Mouse (Mus musculus): ENCODE results near the gene Myo1e. TPM values are rescaled to one million over a fixed set of nuclear protein-coding genes. Genes with fewer than 3 reads are reported as not detected.
A peak's percentile ranks its signal among the peaks of the same experiment; 100 is the strongest.

Gene Myo1e
- polyA plus RNA-seq, 1 experiment from 2014 or later = 6.5 TPM

DNA sequence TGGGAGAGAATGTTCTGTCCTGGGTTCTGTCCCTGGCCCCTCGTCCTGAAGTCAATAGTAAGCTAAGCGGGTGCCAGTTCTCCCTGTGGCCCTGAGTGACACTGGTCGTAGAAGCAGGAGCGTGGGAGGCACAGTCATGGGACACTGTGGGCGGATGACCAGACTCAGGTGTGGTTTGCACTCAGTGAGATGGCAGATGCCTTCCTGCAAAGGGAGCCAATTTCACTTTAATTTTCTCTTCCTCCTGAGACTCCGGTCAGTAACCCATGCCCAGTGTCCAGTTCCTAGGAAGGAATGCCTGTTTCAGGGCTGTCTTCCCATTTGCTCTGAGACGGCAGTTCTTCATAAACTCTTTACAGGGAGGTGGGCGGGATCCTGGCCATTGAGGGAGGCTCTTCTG, 36.1 kb downstream of the Myo1e start:
- WGBS = 80% methylated on average over 8 of the region's 8 CpGs
- H3K4me3 ChIP-seq (replicated peaks; ENCODE audit: low read depth, low read length) = no peak overlapping the region
- no peak overlapping the region for H3K27ac ChIP-seq (replicated peaks; ENCODE audit: low read depth, low read length)
- H3K4me2 ChIP-seq (ENCODE audit: low read length) = no peak overlapping the region
- no peaks in the 10 kb centered on the region for H3K27me3 ChIP-seq (ENCODE audit: control insufficient read depth, insufficient read depth, low read length)
- H3K9ac ChIP-seq (replicated peaks; ENCODE audit: low read length) = no peak overlapping the region
- no peaks in the 10 kb centered on the region for H3K4me1 ChIP-seq (ENCODE audit: control insufficient read depth, insufficient read depth, low read length)
- H3K36me3 ChIP-seq (ENCODE audit: control insufficient read depth, insufficient read depth, low read length) = no peaks in the 10 kb centered on the region
- ATAC-seq (ENCODE audit: low FRiP score, low TSS enrichment) (no peak), DNase-seq (no peak)
- H3K9me3 ChIP-seq (ENCODE audit: control insufficient read depth, low read length) = no peaks in the 10 kb centered on the region

DNA sequence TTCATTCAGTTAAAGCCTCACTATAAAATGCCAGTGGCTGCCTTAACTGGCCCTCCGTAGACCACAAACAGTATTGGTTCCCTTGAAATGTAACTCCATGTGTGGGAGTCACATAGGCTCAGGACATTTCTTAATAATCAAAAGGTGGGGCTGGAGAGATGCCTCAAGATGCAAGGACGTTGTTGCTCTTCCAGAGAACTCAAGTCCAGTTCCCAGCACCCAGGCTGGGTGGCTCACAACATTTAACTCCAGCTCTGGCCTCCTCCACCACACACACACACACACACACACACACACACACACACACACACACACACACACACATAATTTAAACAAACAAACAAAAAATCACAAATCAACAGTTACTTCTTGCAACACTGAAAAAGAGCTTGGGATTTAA, 36.6 kb downstream of the Myo1e start:
- WGBS = 83% methylated on average over 2 of the region's 2 CpGs
- DNase-seq (no peak), ATAC-seq (ENCODE audit: low FRiP score, low TSS enrichment) (no peak)
- H3K4me2 ChIP-seq (ENCODE audit: low read length) = no peak overlapping the region
- H3K27ac ChIP-seq (replicated peaks; ENCODE audit: low read depth, low read length) = no peak overlapping the region
- no peaks in the 10 kb centered on the region for H3K36me3 ChIP-seq (ENCODE audit: control insufficient read depth, insufficient read depth, low read length)
- no peak overlapping the region for H3K4me3 ChIP-seq (replicated peaks; ENCODE audit: low read depth, low read length)
- H3K9me3 ChIP-seq (ENCODE audit: control insufficient read depth, low read length) = no peaks in the 10 kb centered on the region
- no peak overlapping the region for H3K9ac ChIP-seq (replicated peaks; ENCODE audit: low read length)
- no peaks in the 10 kb centered on the region for H3K27me3 ChIP-seq (ENCODE audit: control insufficient read depth, insufficient read depth, low read length)
- H3K4me1 ChIP-seq (ENCODE audit: control insufficient read depth, insufficient read depth, low read length) = no peaks in the 10 kb centered on the region

DNA sequence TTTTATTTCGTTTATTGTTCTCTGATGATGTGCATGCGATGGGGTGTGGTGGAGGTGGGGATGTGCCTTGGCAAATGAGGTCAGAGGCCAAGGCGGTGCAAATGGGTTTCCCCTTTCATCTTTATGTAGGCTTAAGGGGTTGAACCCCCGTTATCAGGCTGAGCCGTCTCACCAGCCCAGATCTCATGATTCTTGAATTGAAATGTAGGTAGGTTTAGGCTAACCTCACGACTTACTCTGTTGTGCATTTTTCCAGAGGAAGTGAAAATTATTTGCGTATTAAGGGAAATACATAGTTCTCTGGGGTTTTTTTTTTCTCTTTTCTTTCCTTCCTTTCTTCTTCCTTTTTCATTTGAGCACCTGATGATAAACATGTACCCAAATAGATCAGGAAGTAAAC, 37.0 kb downstream of the Myo1e start:
- H3K27me3 ChIP-seq (ENCODE audit: control insufficient read depth, insufficient read depth, low read length) = no peaks in the 10 kb centered on the region
- no peaks in the 10 kb centered on the region for H3K9me3 ChIP-seq (ENCODE audit: control insufficient read depth, low read length)
- no peak overlapping the region for H3K4me3 ChIP-seq (replicated peaks; ENCODE audit: low read depth, low read length)
- ATAC-seq (ENCODE audit: low FRiP score, low TSS enrichment) (no peak), DNase-seq (no peak)
- no peak overlapping the region for H3K9ac ChIP-seq (replicated peaks; ENCODE audit: low read length)
- H3K4me2 ChIP-seq (ENCODE audit: low read length) = no peak overlapping the region
- H3K27ac ChIP-seq (replicated peaks; ENCODE audit: low read depth, low read length) = no peak overlapping the region
- H3K4me1 ChIP-seq (ENCODE audit: control insufficient read depth, insufficient read depth, low read length) = no peaks in the 10 kb centered on the region
- 66% methylated on average over 7 of the region's 7 CpGs for WGBS
- H3K36me3 ChIP-seq (ENCODE audit: control insufficient read depth, insufficient read depth, low read length) = no peaks in the 10 kb centered on the region

DNA sequence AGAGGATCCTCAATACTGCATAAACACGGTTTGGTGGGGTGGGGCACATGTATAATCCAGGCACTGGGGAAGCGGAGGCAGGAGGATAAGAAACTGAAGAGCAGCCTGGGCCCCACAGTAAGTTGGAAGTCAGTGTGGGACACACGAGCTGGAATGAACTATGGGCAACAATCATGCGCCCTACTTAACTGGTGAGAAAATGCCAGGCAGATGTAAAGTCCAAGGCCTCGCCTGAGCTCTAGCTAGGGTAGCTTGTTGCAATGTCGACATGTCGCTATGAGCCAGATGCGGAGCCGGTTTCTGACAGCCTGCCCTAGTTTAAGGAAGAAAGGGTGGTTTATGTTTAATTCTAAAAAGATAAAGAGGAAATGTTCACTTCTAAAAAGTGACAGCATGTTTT, 37.9 kb downstream of the Myo1e start:
- H3K27ac ChIP-seq (replicated peaks; ENCODE audit: low read depth, low read length) = no peak overlapping the region
- no peaks in the 10 kb centered on the region for H3K27me3 ChIP-seq (ENCODE audit: control insufficient read depth, insufficient read depth, low read length)
- no peak for ATAC-seq (ENCODE audit: low FRiP score, low TSS enrichment)
- no peaks in the 10 kb centered on the region for H3K36me3 ChIP-seq (ENCODE audit: control insufficient read depth, insufficient read depth, low read length)
- no peak overlapping the region for H3K4me3 ChIP-seq (replicated peaks; ENCODE audit: low read depth, low read length)
- H3K4me1 ChIP-seq (ENCODE audit: control insufficient read depth, insufficient read depth, low read length) = no peaks in the 10 kb centered on the region
- DNase-seq = no peak
- no peaks in the 10 kb centered on the region for H3K9me3 ChIP-seq (ENCODE audit: control insufficient read depth, low read length)
- 97% methylated on average over 9 of the region's 9 CpGs for WGBS
- no peak overlapping the region for H3K9ac ChIP-seq (replicated peaks; ENCODE audit: low read length)
- no peak overlapping the region for H3K4me2 ChIP-seq (ENCODE audit: low read length)

DNA sequence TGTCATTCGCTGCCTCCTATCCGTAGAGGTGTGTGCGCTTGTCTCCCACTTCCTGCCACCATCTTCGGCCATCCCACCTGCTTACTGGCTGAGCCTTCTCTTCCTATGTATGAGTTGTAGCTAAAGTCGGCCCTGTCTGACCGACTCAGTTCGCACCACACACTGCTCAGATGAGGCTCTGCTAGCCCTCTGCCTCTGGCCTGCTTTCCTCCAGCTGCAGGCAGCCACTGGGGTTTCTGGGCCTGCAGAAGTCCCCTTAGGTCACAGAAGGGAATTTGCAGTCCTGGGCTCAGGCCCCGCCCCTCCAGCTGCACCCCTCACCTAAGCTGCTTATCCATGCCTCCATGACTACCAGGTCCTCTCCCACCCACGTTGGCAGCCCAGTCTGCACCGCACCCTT, 39.3 kb downstream of the Myo1e start:
- Histone ChIP-seq H3K9ac (replicated peaks; ENCODE audit: low read length) (no peak overlapping the region), H3K9me3 (ENCODE audit: control insufficient read depth, low read length) (no peaks in the 10 kb centered on the region), H3K4me1 (ENCODE audit: control insufficient read depth, insufficient read depth, low read length) (no peaks in the 10 kb centered on the region), H3K4me2 (ENCODE audit: low read length) (no peak overlapping the region), H3K27ac (replicated peaks; ENCODE audit: low read depth, low read length) (no peak overlapping the region), H3K27me3 (ENCODE audit: control insufficient read depth, insufficient read depth, low read length) (no peaks in the 10 kb centered on the region), H3K36me3 (ENCODE audit: control insufficient read depth, insufficient read depth, low read length) (no peaks in the 10 kb centered on the region), H3K4me3 (replicated peaks; ENCODE audit: low read depth, low read length) (no peak overlapping the region)
- WGBS = 61% methylated on average over 10 of the region's 10 CpGs
- ATAC-seq (ENCODE audit: low FRiP score, low TSS enrichment) = no peak
- no peak for DNase-seq

DNA sequence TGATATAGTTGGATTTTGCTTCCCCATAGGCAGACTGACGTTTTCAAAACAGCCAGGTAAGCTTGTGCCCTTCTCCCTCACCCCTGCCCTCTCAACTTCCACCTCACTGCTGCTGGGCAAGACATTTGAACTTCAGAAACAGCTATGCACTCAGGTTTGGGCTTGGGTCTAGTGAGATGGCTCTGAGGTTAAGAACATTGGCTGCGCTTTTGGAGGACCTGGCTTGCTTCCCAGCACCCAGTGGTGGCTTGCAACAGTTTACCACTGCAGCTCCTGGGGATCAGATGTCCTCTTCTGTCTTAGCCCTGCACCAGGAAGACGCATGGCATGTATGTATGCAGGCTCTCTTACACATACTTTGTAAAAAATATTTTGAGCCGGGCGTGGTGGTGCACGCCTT, 40.9 kb downstream of the Myo1e start:
- no peaks in the 10 kb centered on the region for H3K27me3 ChIP-seq (ENCODE audit: control insufficient read depth, insufficient read depth, low read length)
- DNase-seq = no peak
- no peak for ATAC-seq (ENCODE audit: low FRiP score, low TSS enrichment)
- no peak overlapping the region for H3K27ac ChIP-seq (replicated peaks; ENCODE audit: low read depth, low read length)
- no peaks in the 10 kb centered on the region for H3K4me1 ChIP-seq (ENCODE audit: control insufficient read depth, insufficient read depth, low read length)
- no peak overlapping the region for H3K4me3 ChIP-seq (replicated peaks; ENCODE audit: low read depth, low read length)
- no peak overlapping the region for H3K4me2 ChIP-seq (ENCODE audit: low read length)
- H3K9ac ChIP-seq (replicated peaks; ENCODE audit: low read length) = no peak overlapping the region
- H3K36me3 ChIP-seq (ENCODE audit: control insufficient read depth, insufficient read depth, low read length) = no peaks in the 10 kb centered on the region
- no peaks in the 10 kb centered on the region for H3K9me3 ChIP-seq (ENCODE audit: control insufficient read depth, low read length)
- WGBS = 91% methylated on average over 6 of the region's 6 CpGs

DNA sequence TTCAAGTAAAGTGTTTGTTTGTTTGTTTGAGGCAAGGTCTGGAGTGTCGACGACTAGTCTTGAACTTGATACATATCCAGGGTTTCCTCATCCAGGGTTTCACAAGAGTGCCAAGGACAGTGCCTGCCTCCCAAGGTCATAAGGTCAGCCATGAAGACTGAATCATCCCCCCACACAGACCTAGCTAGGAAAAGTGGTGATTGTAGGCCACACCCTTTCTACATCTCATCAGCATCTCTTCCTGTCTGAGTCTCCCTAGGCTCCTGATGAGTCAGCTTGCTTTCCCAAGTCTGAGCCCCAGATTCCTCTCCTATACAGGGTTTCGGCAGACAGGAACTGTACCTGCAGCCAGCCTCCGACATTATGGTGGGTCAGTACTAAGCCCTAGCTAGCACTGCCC, 41.7 kb downstream of the Myo1e start:
- ATAC-seq (ENCODE audit: low FRiP score, low TSS enrichment) (no peak), DNase-seq (no peak)
- Histone ChIP-seq H3K4me3 (replicated peaks; ENCODE audit: low read depth, low read length) (no peak overlapping the region), H3K27ac (replicated peaks; ENCODE audit: low read depth, low read length) (no peak overlapping the region), H3K9ac (replicated peaks; ENCODE audit: low read length) (no peak overlapping the region), H3K36me3 (ENCODE audit: control insufficient read depth, insufficient read depth, low read length) (no peaks in the 10 kb centered on the region), H3K4me2 (ENCODE audit: low read length) (no peak overlapping the region), H3K9me3 (ENCODE audit: control insufficient read depth, low read length) (no peaks in the 10 kb centered on the region), H3K27me3 (ENCODE audit: control insufficient read depth, insufficient read depth, low read length) (no peaks in the 10 kb centered on the region), H3K4me1 (ENCODE audit: control insufficient read depth, insufficient read depth, low read length) (no peaks in the 10 kb centered on the region)
- 90% methylated on average over 4 of the region's 4 CpGs for WGBS

DNA sequence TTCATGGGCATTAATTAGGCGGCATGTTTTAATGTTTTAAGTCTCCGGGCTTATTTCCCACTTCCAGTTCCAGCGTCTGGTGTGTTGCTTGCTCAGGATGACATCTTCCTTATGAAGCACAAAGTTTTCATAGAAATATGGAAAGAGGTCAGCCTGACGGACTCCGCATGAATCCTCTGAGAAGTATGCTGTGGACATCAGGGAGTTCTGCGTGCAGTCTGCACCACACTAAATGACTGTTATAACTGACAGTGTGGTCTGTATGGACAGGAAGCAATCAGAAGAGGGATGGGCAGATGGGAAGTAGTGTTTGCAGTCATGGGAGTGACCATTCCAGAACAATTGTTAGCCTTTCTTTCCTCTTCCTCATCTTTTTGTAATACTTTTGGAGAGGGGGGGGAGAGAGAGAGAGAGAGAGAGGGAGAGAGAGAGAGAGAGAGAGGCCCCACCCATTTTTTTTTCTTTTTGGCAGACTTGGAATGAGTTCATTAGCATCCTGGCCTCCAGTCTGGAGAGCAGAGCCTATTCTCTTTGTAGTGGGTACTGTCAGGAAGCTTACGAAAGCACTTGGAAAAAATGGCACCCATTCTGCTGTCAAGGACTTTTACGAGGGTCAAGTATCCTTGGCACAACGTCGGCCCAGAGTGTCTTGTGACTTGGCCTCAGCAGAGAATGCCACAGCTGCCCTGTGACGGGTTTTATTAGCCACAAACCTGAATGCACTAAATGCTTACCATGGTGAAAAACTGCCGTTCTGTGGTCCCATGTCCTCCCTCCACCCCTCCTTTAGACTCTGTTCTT, 42.9 kb downstream of the Myo1e start:
- Histone ChIP-seq H3K4me3 (replicated peaks; ENCODE audit: low read depth, low read length) (no peak overlapping the region), H3K4me2 (ENCODE audit: low read length) (no peak overlapping the region), H3K9ac (replicated peaks; ENCODE audit: low read length) (no peak overlapping the region), H3K36me3 (ENCODE audit: control insufficient read depth, insufficient read depth, low read length) (no peaks in the 10 kb centered on the region), H3K27me3 (ENCODE audit: control insufficient read depth, insufficient read depth, low read length) (no peaks in the 10 kb centered on the region), H3K4me1 (ENCODE audit: control insufficient read depth, insufficient read depth, low read length) (no peaks in the 10 kb centered on the region), H3K9me3 (ENCODE audit: control insufficient read depth, low read length) (no peaks in the 10 kb centered on the region), H3K27ac (replicated peaks; ENCODE audit: low read depth, low read length) (no peak overlapping the region)
- DNase-seq (peak; percentile 10), ATAC-seq (ENCODE audit: low FRiP score, low TSS enrichment) (no peak)
- 66% methylated on average over 12 of the region's 12 CpGs for WGBS

DNA sequence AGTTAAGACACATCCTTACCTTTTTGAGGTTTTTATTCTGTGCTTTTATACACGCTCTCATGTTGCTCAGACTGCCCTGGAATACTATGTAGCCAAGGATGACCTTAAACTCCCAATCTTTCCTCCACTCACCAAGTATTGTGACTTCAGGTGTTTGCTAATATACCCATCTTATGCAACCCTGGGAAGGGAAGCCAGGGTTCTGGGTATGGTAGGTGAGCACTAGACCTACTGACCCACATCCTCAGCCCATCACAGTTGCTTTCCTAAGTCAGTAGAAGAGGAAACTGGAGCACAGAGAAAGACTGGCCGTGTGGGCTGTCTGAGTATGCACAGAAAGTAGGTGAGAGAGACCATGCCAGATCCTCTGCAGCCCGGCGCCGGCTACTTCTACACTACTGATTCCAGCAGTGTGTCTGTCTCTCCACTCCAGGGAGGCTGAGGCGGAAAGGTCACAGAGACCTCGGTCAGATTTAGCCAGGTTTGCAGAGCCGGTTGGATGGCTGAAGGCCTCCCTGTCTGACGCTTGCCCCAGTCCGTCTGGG, 44.4 kb downstream of the Myo1e start:
- Histone ChIP-seq H3K36me3 (ENCODE audit: control insufficient read depth, insufficient read depth, low read length) (no peaks in the 10 kb centered on the region), H3K4me1 (ENCODE audit: control insufficient read depth, insufficient read depth, low read length) (no peaks in the 10 kb centered on the region)
- no peak for ATAC-seq (ENCODE audit: low FRiP score, low TSS enrichment)

More for the DNA sequence above, 44.4 kb downstream of the Myo1e start:
- H3K27ac ChIP-seq (replicated peaks; ENCODE audit: low read depth, low read length) = no peak overlapping the region
- no peak overlapping the region for H3K4me3 ChIP-seq (replicated peaks; ENCODE audit: low read depth, low read length)
- no peaks in the 10 kb centered on the region for H3K9me3 ChIP-seq (ENCODE audit: control insufficient read depth, low read length)
- no peak for DNase-seq
- H3K4me2 ChIP-seq (ENCODE audit: low read length) = no peak overlapping the region
- H3K9ac ChIP-seq (replicated peaks; ENCODE audit: low read length) = no peak overlapping the region
- H3K27me3 ChIP-seq (ENCODE audit: control insufficient read depth, insufficient read depth, low read length) = no peaks in the 10 kb centered on the region
- 90% methylated on average over 10 of the region's 10 CpGs for WGBS

Measured in midbrain, embryonic 14.5 days (tissue).